Mouse (Mus musculus): Measurements from ENCODE around the gene Klrc2. TPM values are rescaled to one million over a fixed set of nuclear protein-coding genes. Genes with fewer than 3 reads are reported as not detected.

Klrc2 gene
- polyA plus RNA-seq (2017; shearing (Covaris generic)): 16.1 TPM

GRCm38 (mm10) chr6:129660589-129660988 lies at the start of gene Klrc2:
Gene Klrc2, minus strand, starts transcription at chr6:129660689.

GRCm38 (mm10) chr6:129678873-129679272 lies 18.4 kb upstream of the Klrc2 start, which contains the start of gene Klrc1:
Gene Klrc1, minus strand, starts transcription at chr6:129678973.

GRCm38 (mm10) chr6:129643237-129643636 lies 17.3 kb downstream of the Klrc2 start, which contains the start of gene Klrc3:
Gene Klrc3, minus strand, starts transcription at chr6:129643337.

GRCm38 (mm10) chr6:129623735-129624134 lies 36.8 kb downstream of the Klrc2 start, which contains the start of gene Klrk1:
Gene Klrk1, minus strand, starts transcription at chr6:129623864.

Other genes starting within 250 kb of the Klrc2 start
- gene Clec1a, start 208.7 kb downstream of the Klrc2 start, polyA plus RNA-seq (2017; shearing (Covaris generic)): not detected
- not detected for gene Olr1, start 153.5 kb downstream of the Klrc2 start, polyA plus RNA-seq (2017; shearing (Covaris generic))
- not detected for gene Tmem52b, start 148.1 kb downstream of the Klrc2 start, polyA plus RNA-seq (2017; shearing (Covaris generic))
- gene Gabarapl1, start 127.5 kb downstream of the Klrc2 start, polyA plus RNA-seq (2017; shearing (Covaris generic)): 55.7 TPM
- 1.4 TPM for gene Klre1, start 82.8 kb downstream of the Klrc2 start, polyA plus RNA-seq (2017; shearing (Covaris generic))
- gene Klrd1, start 68.9 kb downstream of the Klrc2 start, polyA plus RNA-seq (2017; shearing (Covaris generic)): 53.0 TPM
- gene Klrk1, start 36.8 kb downstream of the Klrc2 start, polyA plus RNA-seq (2017; shearing (Covaris generic)): 219 TPM
- gene Klrc3, start 17.4 kb downstream of the Klrc2 start, polyA plus RNA-seq (2017; shearing (Covaris generic)): not detected
- gene Klrc1, start 18.3 kb upstream of the Klrc2 start, polyA plus RNA-seq (2017; shearing (Covaris generic)): 391 TPM
- not detected for gene Klri1, start 56.4 kb upstream of the Klrc2 start, polyA plus RNA-seq (2017; shearing (Covaris generic))
- gene Klri2, start 79.8 kb upstream of the Klrc2 start, polyA plus RNA-seq (2017; shearing (Covaris generic)): 1.3 TPM
- not detected for gene Gm156, start 123.6 kb upstream of the Klrc2 start, polyA plus RNA-seq (2017; shearing (Covaris generic))
- gene Gm17631, start 202.0 kb upstream of the Klrc2 start, polyA plus RNA-seq (2017; shearing (Covaris generic)): not detected
- gene Klra17, start 216.0 kb upstream of the Klrc2 start, polyA plus RNA-seq (2017; shearing (Covaris generic)): not detected